Mouse (Mus musculus) urinary bladder, adult 2 months (tissue): ENCODE results near the gene Tmsb15b1. TPM values are rescaled to one million over a fixed set of nuclear protein-coding genes. Genes with fewer than 3 reads are reported as not detected.
"Not testable (repeated sequence)": the region's sequence is repeated elsewhere in the genome, so short reads cannot be mapped to it uniquely, and the experiment has no call there.

Source experiments
- DNase-seq: peaks from one replicate; pipeline ENCODE4 v3.0.0; 2022; ENCODE audit warnings: low spot score
- polyA plus RNA-seq: library from polyadenylated mRNA; depleted of rRNA; stranded (reverse); fragments of >200 nt; gene quantifications from 2 replicates; pipeline ENCODE4 v1.2.3, GENCODE M21; 2012; rRNA removed

The Tmsb15b1 gene
- polyA plus RNA-seq, result 7.1 and 8.3 TPM in 2 replicates

DNA sequence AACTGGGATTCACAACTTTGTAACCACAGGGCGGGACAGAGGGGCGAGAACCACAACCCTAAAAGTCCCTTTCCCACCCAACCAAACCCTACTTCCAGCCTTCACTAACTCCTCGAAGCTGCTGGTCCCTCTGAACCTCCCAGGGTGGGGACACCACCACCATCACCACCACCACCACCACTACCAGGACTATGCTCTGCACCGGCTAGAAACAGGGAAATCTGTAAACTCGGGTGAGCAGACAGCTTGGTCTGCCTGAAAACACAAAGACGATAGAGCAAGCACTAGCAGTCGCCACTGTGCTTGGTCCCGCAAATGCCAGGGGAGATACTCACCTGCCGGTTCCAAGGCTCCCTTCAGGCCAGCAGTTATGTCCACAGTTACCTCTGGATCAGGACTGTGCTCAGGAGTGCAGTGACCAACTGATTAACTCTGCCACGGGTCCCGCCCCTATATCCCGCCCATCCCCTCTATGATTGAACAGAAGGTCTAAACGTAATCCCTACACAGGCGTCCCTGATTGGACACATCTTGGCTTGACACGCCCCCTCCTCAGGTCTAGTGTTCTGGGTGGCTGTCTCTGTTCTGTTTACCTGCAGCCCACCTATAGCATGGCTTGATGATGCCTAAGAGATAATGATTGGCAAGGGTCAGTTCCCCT, at the start of gene Tmsb15b1, which contains the start of gene Tmsb15l:
Gene Tmsb15b1, minus strand, starts transcription at position 451 of the 661 bp plus-strand sequence.
Gene Tmsb15l, minus strand, starts transcription at position 446 of the 661 bp plus-strand sequence.
- DNase-seq, result no peak

DNA sequence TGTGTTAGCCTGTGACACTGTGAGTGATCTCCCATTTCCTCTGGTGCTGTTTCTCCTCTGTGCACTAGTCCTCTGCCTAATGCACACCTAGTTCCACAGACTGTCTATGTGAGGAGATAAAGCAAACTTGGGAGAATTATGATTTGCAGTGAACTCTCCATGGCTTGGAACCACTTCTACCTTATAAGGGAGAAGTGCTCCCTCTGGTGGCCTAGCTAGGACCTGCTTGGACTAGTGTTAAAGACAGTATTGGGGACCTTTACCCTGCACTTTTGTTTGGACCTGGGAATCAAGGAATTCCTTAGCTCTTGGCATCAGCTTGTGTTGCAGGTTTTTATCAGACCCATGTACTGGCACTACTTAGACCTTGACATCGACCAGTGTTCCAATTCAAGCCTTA, 42.6 kb upstream of the Tmsb15b1 start:
- DNase-seq, result no peak

DNA sequence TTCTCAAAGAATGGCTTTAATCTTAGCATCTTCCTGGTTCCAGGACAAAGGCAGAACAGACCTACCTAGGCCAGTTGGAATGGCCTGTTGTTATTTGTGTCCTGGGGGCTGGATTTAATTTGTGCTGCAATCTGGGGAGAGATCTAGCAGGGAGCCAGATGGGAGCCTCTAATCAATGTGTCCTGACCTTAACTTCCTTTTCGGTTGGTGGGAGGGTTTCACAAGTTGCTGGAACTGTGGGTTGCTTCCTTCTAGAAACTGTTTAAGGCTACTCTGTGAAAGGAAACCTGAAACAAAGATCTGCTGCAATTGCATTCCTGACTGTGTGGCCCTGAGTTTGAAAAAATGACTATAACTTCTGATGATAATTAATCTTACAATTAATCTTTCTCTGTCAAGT, 41.0 kb upstream of the Tmsb15b1 start:
- DNase-seq, result no peak

DNA sequence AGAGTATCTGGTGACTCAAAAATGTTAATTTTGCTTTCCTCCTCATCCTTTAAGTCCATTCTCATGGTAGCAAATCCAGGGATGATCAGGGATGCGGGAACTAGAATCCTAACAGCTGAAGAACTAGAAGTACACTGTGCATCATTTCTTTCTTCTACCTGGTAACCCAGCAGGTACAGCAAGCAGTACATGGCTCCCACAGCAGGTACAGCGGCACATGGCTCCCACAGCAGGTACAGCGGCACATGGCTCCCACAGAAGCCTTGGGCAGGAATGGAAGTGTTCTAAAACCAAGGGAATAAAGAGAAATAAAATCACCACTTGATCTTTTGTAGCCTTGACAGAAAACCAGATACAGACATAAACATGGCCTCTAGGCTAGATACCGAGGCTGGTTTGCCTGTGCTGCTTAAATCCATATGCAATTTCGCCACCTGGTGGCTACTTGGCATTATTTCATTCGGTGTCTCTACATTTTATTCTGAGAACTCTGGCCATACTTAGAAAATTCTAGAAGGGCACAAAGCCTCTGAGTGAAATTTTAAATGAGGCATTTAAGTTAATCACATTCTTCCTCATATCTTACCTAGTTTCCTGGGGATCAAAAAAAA, 38.5 kb upstream of the Tmsb15b1 start:
- DNase-seq, result no peak

DNA sequence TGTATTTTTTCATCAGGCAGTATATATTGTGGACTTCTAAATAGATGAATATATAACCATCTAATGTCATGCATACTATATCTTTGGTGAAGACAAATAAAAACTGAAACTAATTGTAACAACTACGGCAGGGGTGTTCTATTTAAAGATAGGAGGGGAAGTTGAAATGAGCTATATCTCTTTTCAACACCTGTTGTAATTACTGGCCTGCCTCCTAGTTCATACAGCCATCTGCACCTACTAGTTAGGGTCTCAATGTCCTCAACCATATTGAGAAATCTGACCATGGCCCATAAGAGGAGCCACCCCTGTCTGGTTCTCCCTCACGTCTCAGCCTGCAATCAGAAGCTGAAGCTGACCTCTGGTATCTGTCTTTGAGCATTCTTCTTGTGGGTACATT, 19.6 kb upstream of the Tmsb15b1 start:
- no peak for DNase-seq

DNA sequence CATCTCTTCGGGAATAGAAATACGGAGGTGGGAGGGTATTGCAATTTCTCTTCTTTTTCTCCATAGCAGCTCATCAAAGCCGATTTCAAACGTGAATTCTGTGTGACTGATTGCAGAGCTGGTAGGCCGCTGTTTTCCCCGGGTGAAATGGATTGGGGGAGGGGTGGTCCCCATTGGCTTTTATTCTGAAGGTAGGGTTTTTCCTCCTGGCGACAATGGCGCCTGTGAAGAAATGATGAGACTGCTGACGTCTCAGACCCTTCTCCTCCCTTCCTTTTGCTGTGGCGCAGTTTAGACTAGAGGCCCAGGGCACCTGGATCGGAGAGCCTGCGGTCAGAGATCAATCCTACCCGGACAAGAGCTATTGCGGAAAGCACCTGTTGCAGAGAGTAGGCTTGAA, 17.0 kb upstream of the Tmsb15b1 start:
- DNase-seq, result no peak

DNA sequence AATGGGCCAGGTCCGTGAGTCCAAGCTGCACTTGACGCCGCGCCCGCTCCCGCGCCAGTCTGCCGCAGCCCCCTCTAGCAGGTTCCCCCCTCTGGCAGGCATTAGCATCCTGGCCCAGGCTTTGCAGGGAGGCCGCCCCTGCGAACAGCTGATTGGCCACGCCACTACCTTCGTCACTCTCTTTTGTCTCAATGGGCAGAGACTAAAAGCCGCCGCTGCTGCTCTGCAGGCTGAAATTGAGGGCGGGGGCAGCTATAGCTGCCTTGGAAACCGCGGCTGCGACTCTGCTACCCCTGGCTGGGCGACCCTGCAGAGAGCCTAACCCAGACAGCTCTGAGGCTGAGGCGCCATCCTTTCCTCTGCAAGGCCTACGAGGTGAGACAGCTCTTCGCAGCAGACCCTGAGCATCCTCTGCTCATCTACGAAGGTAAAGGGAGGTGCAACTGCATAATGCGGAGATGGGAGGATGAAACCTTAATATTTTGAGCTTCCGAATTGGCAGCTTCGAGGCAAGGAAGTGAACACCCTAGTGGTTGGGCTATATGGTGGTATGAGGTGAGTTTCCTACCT, 16.4 kb upstream of the Tmsb15b1 start, which contains the start of gene Zcchc18:
Gene Zcchc18, plus strand, starts transcription at position 178 of the 570 bp plus-strand sequence.
- DNase-seq, result no peak

DNA sequence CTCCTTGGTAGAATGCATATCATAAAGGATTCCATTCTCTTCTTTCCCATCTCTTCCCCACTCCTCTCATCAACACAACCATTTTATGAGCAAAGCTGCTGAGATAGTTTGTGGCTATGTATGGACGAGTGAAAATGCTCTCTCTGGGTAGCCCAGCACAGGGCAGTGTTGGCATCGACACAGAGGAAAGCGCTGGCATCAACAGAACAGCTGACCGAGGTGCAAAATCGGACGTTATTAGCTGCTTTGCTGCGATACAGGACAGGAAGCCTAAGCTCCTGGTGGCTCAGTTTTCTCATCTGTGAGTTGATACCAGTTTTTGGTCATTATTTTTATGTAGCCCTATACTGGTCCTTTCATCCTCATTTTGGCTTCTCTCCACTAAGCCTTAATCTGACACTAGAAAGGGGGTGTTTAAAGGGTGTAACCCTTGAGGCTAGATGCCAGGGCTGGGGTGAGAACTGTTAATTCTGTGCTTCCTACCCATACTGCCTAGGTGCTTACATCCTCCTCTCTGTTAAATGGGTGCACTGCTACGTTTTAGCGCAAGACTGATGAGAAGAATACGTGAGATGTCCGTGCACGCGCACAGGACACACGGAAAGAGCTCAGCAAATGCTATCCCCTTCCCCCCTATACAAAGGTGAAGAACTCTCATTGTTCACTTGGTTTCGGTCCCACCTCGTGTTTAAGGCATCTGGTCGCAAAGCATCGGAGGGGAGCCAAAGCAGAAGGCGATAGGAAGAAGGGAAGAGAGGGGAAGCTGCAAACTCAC, 15.7 kb upstream of the Tmsb15b1 start:
- no peak for DNase-seq

DNA sequence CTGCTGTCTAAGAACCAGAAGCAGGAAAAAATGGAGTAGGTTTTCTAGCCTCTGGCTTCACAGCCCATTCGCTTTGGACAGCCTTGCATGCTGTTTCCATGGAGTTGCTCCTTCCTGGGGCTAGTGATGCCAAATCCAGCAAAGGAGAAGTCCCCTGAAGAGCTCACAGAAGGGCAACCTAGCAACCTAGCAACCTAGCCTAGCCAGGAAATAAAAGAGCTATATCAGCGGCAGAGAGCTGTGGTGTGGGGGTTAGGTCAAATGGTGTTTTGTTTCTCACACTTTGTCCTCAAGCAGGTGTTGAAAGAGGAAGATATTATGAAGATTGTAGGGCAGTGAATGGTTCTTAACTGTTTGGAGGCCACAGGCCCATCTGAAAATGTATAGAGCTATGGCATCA, 14.6 kb upstream of the Tmsb15b1 start:
- no peak for DNase-seq

DNA sequence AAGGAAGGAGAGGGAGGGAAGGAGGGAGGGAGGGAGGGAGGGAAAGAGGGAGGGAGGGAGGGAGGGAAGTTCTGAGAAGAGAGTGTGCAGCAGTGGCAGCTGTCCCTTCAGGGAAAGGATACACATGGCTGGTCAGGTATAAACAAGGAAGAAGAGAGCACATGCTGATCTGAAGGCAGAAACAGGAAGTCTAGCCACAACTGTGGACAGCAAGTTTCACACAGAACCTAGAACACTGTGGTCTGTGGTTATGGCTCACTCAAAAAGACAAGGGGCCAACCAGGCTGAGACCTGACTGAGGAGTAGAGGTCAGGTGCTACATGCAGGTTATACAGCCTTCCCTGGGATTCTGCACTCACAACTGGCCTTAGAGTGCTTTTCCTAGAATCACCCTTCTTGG, 9.4 kb upstream of the Tmsb15b1 start:
- DNase-seq, result no peak

DNA sequence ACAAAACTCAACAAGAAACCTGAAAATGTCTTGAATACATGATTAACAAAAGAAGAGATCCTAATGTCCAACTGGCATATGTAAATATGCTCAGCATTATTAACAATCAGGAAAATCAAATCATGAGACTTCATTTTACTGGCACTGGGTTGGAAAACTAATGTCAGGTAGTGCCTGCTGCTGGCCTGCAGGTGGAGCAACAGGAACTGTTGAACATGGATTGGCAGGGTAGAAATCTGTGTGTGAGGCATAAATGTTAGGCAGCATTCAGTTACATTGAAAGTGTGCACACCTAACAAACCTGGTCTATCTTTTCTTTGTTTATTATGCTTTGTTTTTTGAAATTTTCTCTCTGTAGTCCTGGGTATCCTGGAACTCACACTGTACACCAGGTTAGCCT, 1.9 kb upstream of the Tmsb15b1 start:
- no peak for DNase-seq

DNA sequence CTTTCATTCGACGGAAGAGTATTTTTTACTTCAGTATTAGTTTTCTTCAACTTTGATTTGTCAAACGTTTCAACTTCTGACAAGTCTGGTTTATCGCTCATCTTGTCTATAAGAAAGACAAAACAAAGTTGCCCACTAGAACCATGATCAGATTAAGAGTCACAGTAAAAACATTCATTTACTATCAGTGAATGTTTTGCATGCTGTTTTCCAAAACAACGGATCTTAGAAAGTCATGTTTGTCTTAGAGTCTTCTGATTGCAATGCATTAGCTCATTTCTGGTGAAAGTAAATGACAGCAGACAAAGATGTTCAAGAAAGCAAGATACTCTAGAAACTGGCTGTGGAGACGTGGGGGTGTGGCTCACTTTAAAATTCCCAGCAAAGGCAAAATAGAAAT, 1.3 kb downstream of the Tmsb15b1 start, which contains the start of gene Tmsb15b2:
Gene Tmsb15b2, minus strand, starts transcription at position 101 of the 400 bp plus-strand sequence.
- DNase-seq, result not testable (repeated sequence)

DNA sequence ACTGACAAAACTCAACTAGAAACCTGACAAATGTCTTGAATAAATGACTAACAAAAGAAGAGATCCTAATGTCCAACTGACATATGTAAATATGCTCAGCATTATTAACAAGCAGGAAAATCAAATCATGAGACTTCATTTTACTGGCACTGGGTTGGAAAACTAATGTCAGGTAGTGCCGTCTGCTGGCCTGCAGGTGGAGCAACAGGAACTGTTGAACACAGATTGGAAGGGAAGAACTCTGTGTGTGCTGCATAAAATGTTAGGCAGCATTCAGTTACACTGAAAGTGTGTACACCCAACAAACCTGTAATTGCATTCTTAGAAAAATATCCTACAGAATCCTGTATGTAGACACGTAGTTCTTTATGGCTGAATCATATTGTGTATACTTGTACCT, 17.0 kb downstream of the Tmsb15b1 start:
- DNase-seq, result no peak

DNA sequence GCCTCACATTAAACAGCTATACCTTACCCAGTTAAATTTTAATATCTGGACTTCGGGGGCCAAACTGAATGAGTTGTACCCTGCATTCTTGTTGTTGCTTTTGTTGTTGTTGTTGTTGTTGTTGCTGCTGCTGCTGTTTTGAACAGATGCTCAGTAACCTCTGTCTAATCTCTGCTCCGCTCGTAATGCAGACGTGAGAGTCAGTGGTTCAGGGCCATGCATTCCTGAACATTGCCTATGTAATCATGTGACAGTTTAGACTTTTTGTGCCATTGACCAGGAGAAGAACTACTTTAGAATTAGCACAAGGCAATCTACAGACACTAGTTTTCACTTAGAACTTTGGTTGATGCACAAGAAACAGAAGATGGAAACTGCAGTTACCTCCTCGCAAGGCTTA, 18.4 kb downstream of the Tmsb15b1 start:
- DNase-seq, result not testable (repeated sequence)

DNA sequence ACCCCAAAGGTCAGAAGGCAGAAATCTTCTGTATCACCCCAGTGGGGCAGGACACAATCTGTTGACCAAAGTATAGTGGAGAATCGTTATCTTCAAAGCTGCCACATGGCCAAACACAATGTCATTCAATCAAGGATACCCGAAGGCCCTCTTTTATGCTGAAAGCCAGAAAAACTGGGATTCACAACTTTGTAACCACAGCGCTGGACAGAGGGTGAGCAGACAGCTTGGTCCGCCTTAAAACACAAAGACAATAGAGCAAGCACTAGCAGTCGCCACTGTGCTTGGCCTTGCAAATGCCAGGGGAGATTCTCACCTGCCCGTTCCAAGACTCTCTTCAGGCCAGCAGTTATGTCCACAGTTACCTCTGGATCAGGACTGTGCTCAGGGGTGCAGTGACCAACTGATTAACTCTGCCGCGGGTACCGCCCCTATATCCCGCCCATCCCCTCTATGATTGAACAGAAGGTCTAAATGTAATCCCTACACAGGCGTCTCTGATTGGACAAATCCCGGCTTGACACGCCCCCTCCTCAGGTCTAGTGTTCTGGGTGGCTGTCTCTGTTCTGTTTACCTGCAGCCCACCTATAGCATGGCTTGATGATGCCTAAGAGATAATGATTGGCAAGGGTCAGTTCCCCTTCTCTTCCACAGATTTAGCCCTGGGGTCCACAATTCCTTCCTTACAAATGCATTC, 18.9 kb downstream of the Tmsb15b1 start:
- not testable (repeated sequence) for DNase-seq

DNA sequence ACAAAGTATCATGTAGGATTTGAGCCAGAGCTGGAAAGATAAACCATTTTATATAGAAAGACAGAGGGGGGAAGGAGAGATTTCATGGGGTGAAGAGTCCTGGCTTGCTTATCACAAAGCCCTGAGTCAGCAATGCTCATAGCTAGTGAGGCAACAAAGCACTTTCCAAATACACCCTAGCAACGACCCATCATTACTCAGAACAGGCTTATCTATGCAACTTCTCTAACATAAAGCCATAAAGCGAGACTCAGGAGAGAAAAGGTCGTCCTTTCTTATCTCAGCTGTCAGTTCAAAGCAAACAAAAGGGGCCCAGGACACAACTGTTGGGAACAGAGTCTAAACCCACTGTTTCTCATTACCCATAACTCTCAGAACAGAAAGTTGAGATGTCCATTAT, 38.7 kb downstream of the Tmsb15b1 start:
- DNase-seq, result no peak

DNA sequence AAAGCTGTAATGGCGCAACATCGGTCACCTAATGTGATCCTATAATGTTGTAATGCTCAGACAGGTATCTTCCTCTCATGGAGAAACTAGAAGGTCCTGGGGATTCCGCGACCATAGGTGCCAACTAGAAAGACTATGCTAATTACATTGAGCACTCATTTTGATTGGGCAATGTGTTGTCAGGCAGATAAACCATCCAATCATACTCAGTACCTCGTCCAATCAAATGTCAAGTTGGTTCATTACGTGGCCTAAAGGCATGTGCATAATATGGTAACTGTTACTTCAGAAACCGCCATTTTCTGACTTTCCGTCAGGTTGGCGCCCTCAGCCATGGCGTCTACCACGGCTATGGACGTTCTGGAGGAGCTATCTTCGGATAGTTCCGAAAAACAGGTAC, 49.6 kb downstream of the Tmsb15b1 start, which contains the start of gene H2bfm:
Gene H2bfm, plus strand, starts transcription at position 295 of the 400 bp plus-strand sequence.
- no peak for DNase-seq

DNA sequence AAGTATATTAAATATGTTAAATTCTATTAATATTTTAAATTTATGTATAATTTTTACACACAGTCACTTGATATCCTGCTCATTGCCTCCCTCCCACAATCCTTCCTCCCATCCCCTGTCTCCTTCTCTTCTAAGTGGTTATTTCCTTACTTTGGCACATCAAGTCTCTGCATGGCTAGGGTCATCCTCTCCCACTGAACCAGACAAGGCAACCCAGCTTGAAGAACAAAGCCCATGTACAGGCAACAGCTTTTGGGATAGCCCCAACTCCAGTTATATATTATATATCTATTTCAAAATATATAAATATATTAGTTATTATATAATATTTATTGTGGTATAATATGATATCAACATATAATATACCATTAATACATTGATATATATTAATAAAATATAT, 50.8 kb downstream of the Tmsb15b1 start:
- DNase-seq, result no peak
